Mouse (Mus musculus): ENCODE measurements around the gene Gbp9.

DNA sequence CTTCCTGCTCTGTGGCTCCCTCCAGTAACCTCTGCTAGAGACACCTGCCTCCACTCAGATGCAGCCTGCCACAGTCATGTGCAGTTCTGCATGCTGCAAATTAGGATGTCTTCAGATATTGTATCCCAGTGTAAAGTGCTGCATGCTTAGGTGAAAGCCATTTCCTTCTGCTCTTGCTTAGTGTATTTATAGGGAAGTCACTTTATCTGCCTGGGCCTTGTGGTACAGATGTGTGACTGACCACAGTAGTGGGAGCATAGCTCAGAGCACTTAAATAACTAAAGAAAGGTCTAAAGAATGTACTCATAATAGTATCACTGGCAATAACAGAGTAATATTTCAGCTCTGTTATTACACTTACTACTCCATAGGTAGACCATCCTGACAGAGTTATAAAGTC is 57.4 kb downstream of the Gbp9 start:
- TF ChIP-seq CTCF (IDR thresholded peaks at IDR 0.05; ENCODE audit: low read depth) (no peak), EP300 (optimal IDR thresholded peaks at IDR 0.05) (no peak)
